Mouse (Mus musculus) midbrain, embryonic 11.5 days (tissue): ENCODE measurements around the gene Pramel6. TPM values are rescaled to one million over a fixed set of nuclear protein-coding genes. Genes with fewer than 3 reads are reported as not detected.
A peak's percentile ranks its signal among the peaks of the same experiment; 100 is the strongest.
"Not testable (repeated sequence)": the region's sequence is repeated elsewhere in the genome, so short reads cannot be mapped to it uniquely, and the experiment has no call there.

Experiments used
- ATAC-seq: fragments of 200-750 bp; cut with Nextera tagmentation; 2 replicates; pipeline ENCODE4 v1.8.0; 2017; ENCODE audit warnings: moderate TSS enrichment, moderate library complexity; ENCODE audit not compliant: low FRiP score
- DNase-seq: peaks from one replicate; pipeline ENCODE4 v3.0.0; 2015; ENCODE audit warnings: low spot score; ENCODE audit errors: missing footprints
- H3K27ac ChIP-seq: fragments of 300-500 bp; sonication (generic); 2 replicates; pipeline ENCODE4 v1.5.1; 2014; ENCODE audit warnings: low read depth, low read length
- H3K27me3 ChIP-seq: fragments of 300-500 bp; sonication (generic); 2 replicates; pipeline ENCODE4 v1.6.1; 2014; ENCODE audit warnings: mild to moderate bottlenecking, low read length, moderate library complexity, mixed read lengths; ENCODE audit not compliant: control insufficient read depth, insufficient read depth
- H3K36me3 ChIP-seq: fragments of 300-500 bp; sonication (generic); 2 replicates; pipeline ENCODE4 v1.6.1; 2014; ENCODE audit warnings: mild to moderate bottlenecking, low read length, moderate library complexity, mixed read lengths; ENCODE audit not compliant: control insufficient read depth, insufficient read depth
- H3K4me1 ChIP-seq: fragments of 300-500 bp; sonication (generic); 2 replicates; pipeline ENCODE4 v1.6.1; 2014; ENCODE audit warnings: low read length; ENCODE audit not compliant: control insufficient read depth, insufficient read depth
- H3K4me2 ChIP-seq: fragments of 300-500 bp; sonication (generic); 2 replicates; pipeline ENCODE4 v1.6.1; 2014; ENCODE audit warnings: mild to moderate bottlenecking, moderate library complexity
- H3K4me3 ChIP-seq: fragments of 300-500 bp; sonication (generic); 2 replicates; pipeline ENCODE4 v1.5.1; 2014; ENCODE audit warnings: low read depth, low read length
- H3K9ac ChIP-seq: fragments of 300-500 bp; sonication (generic); 2 replicates; pipeline ENCODE4 v1.6.1; 2014; ENCODE audit warnings: low read length
- H3K9me3 ChIP-seq: fragments of 300-500 bp; sonication (generic); 2 replicates; pipeline ENCODE4 v1.6.1; 2016; ENCODE audit warnings: low read length; ENCODE audit not compliant: control insufficient read depth
- WGBS: fragments of 180-500 bp; shearing (Covaris S2); extraction: QIAGEN DNeasy Blood & Tissue Kit; methylation state at CpG from one replicate; pipeline ENCODE4 v1.1.7; 2014; 5-methylcytosine and 5-hydroxymethylcytosine counted together
- polyA plus RNA-seq: library from polyadenylated mRNA; unstranded; fragments of >200 nt; fragmentation: Nextera tagmentation; extraction: Ambion mirVana; gene quantifications from 2 replicates; pipeline ENCODE4 v1.2.1, GENCODE M21; 2014

The Pramel6 gene
- polyA plus RNA-seq, 1 experiment from 2014 or later, result not detected

DNA sequence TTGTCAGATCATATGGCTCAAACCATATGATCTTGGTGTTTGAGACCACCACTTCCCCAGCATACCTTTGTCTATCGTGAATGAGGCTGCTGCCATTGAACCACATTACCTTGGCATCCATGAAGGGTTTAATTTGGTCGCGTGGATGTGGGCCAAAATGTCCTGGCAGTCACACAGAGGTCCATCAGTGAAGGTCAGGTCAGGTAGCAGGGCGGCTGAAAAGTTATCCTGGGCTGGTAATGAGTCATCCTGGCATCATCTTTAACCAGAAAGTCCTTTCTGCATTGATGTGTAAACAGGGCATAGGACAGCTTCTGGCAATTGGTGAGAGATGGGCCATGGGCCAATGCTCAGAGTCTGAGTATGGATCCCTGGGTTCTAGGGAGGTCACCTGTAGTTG is 14.3 kb downstream of the Pramel6 start:
- WGBS, result 84% methylated on average over 4 of the region's 4 CpGs
- H3K9me3 ChIP-seq, result no peaks in the 10 kb centered on the region
- no peaks in the 10 kb centered on the region for H3K36me3 ChIP-seq
- no peak overlapping the region for H3K4me3 ChIP-seq
- no peaks in the 10 kb centered on the region for H3K4me1 ChIP-seq
- DNase-seq, result no peak
- no peak overlapping the region for H3K4me2 ChIP-seq
- no peak for ATAC-seq
- no peaks in the 10 kb centered on the region for H3K27me3 ChIP-seq
- H3K27ac ChIP-seq, result no peak overlapping the region
- no peak overlapping the region for H3K9ac ChIP-seq

DNA sequence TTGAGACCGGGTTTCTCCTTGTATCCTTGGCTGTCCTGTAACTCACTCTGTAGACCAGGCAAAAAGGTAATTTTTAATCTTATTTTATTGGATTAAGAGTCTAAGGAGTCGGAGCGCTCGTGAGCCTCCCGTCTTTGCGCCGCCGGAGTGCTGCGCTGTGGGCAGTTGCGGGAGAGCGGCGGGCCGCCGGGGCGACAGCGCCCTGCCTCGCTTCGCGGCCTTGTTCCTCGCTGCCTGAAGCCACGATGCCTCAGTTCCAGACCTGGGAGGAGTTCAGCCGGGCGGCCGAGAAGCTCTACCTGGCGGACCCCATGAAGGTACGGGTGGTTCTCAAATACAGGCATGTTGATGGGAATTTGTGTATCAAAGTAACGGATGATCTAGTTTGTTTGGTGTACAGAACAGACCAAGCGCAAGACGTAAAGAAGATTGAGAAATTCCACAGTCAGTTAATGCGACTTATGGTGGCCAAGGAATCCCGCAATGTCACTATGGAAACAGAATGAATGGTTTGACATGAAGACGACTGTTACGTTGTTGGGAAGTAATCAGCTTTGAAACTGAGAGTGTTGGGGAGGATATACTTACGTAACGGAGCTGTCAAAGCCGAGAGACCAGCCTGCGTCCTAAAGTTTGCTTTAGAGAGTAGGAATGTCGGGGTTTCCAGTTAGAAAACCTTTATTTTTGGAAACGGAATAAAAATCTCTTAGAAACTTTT is 19.7 kb downstream of the Pramel6 start:
- not testable (repeated sequence) for H3K36me3 ChIP-seq, H3K27me3 ChIP-seq, H3K9me3 ChIP-seq, H3K27ac ChIP-seq, H3K4me1 ChIP-seq, H3K9ac ChIP-seq
- Histone ChIP-seq H3K4me2 (peak overlapping the region; percentile 38), H3K4me3 (peak overlapping the region; percentile 11; the same call in 1 of the 2 replicates)
- ATAC-seq (peak; percentile 89), DNase-seq (peak; percentile 89)
- WGBS, result 23% methylated on average over 38 of the region's 39 CpGs

DNA sequence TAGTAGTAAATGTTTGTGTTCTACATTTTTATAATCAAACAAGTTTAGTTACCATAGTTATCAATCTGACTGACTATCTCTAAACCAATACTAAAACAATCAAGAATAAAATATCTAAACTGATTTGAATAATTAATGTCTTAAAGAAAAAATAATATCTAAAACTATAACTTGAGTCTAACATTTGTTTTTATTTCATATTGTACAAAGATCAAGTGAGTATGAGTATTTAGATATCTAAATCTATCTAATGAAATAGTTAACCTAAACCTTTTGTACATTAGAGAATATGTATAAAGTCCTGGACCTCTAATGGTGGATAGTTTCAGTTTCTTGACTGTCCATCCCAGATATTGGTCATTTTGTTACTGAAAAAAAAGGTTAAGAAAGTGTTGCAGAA is 25.1 kb downstream of the Pramel6 start, which contains the start of gene Olfr153:
Gene Olfr153, plus strand, starts transcription at position 301 of the 400 bp plus-strand sequence.
- H3K36me3 ChIP-seq, result no peaks in the 10 kb centered on the region
- no peak within 1 kb of the TSS for H3K4me2 ChIP-seq
- ATAC-seq, result no peak

DNA sequence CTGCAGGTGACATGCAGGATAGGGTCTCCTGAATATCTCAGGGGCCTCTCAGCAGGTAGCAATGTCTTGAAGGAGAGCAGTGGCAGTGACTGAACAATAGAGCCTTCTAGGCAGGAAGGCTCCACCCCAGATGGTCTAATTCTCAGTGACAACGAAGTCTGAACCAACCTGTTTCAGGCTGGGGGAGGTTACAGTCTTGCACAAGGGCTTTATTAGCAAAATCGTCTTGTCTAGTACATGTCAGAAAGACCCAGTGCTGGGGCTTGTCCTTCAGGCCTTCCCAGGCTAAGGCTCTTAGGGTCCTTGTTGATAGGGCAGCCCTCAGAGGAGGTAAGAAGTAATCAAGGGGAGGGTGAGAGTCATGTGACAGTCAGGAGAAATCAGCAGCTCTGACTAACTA is 28.5 kb downstream of the Pramel6 start:
- ATAC-seq (no peak), DNase-seq (no peak)
- Histone ChIP-seq H3K4me2 (no peak overlapping the region), H3K36me3 (no peaks in the 10 kb centered on the region), H3K4me3 (no peak overlapping the region), H3K27ac (no peak overlapping the region), H3K27me3 (no peaks in the 10 kb centered on the region), H3K9ac (no peak overlapping the region), H3K9me3 (no peaks in the 10 kb centered on the region), H3K4me1 (no peaks in the 10 kb centered on the region)
- 56% methylated on average over 2 of the region's 2 CpGs for WGBS

More for the DNA sequence above, 25.1 kb downstream of the Pramel6 start, which contains the start of gene Olfr153:
- Histone ChIP-seq H3K9ac (no peak within 1 kb of the TSS), H3K4me3 (no peak within 1 kb of the TSS), H3K27ac (no peak within 1 kb of the TSS), H3K4me1 (no peaks in the 10 kb centered on the region), H3K27me3 (no peaks in the 10 kb centered on the region), H3K9me3 (no peaks in the 10 kb centered on the region)
- no peak for DNase-seq

DNA sequence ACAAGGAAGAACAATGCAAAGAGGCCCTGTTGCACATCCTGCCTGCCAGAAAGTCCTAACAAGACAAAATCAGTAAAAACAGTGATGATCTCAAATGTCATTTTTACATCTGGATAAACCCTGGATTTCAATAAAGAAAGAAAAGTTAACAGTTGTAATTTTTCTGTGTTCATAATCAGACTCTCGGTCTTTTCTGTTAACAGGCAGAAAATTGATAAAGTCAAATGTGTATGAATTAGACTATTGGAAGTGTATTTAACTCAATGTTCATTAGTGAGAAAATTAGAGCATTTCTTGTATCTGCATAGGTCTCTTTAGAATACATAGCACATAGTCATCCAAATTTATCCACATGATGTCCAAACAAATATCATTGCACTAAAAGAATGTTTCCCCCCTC is 39.1 kb downstream of the Pramel6 start, which contains the start of gene Olfr1128:
Gene Olfr1128, minus strand, starts transcription at position 101 of the 400 bp plus-strand sequence.
- no peaks in the 10 kb centered on the region; the same call in 1 of the 2 replicates for H3K36me3 ChIP-seq
- 96% methylated on average over 1 of the region's 1 CpGs for WGBS
- H3K27ac ChIP-seq, result no peak within 1 kb of the TSS
- DNase-seq (no peak), ATAC-seq (no peak)
- H3K4me3 ChIP-seq, result no peak within 1 kb of the TSS
- H3K4me2 ChIP-seq, result no peak within 1 kb of the TSS
- H3K9ac ChIP-seq, result no peak within 1 kb of the TSS
- no peaks in the 10 kb centered on the region for H3K4me1 ChIP-seq
- H3K9me3 ChIP-seq, result no peaks in the 10 kb centered on the region
- H3K27me3 ChIP-seq, result no peaks in the 10 kb centered on the region

Other genes with a start within 250 kb of the Pramel6 start
- not detected in 2 replicates for gene Olfr1116, start 239.0 kb upstream of the Pramel6 start, polyA plus RNA-seq
- gene Olfr1118, start 199.0 kb upstream of the Pramel6 start, polyA plus RNA-seq, result not detected in 2 replicates
- gene Olfr1120, start 151.8 kb upstream of the Pramel6 start, polyA plus RNA-seq, result not detected in 2 replicates
- gene Olfr1121, start 136.7 kb upstream of the Pramel6 start, polyA plus RNA-seq, result not detected in 2 replicates
- gene Olfr1122, start 120.7 kb upstream of the Pramel6 start, polyA plus RNA-seq, result not detected in 2 replicates
- not detected in 2 replicates for gene Olfr1123, start 89.9 kb upstream of the Pramel6 start, polyA plus RNA-seq
- not detected in 2 replicates for gene Olfr1124, start 76.3 kb upstream of the Pramel6 start, polyA plus RNA-seq
- not detected in 2 replicates for gene Olfr1126, start 52.6 kb upstream of the Pramel6 start, polyA plus RNA-seq
- not detected in 2 replicates for gene Pramel7, start 9.5 kb upstream of the Pramel6 start, polyA plus RNA-seq
- gene Olfr153, start 25.2 kb downstream of the Pramel6 start, polyA plus RNA-seq, result not detected in 2 replicates
- not detected in 2 replicates for gene Olfr1128, start 39.0 kb downstream of the Pramel6 start, polyA plus RNA-seq
- not detected in 2 replicates for gene Olfr1129, start 67.3 kb downstream of the Pramel6 start, polyA plus RNA-seq
- not detected in 2 replicates for gene Olfr1130, start 99.6 kb downstream of the Pramel6 start, polyA plus RNA-seq
- not detected in 2 replicates for gene Olfr1131, start 120.5 kb downstream of the Pramel6 start, polyA plus RNA-seq
- gene Olfr1132, start 131.0 kb downstream of the Pramel6 start, polyA plus RNA-seq, result not detected in 2 replicates
- gene Olfr1133, start 140.8 kb downstream of the Pramel6 start, polyA plus RNA-seq, result not detected in 2 replicates
- not detected in 2 replicates for gene Olfr1134, start 151.9 kb downstream of the Pramel6 start, polyA plus RNA-seq
- gene Olfr1135, start 167.1 kb downstream of the Pramel6 start, polyA plus RNA-seq, result not detected in 2 replicates
- not detected in 2 replicates for gene Olfr1136, start 187.4 kb downstream of the Pramel6 start, polyA plus RNA-seq
- not detected in 2 replicates for gene Olfr1137, start 206.6 kb downstream of the Pramel6 start, polyA plus RNA-seq
- not detected in 2 replicates for gene Olfr1138, start 233.4 kb downstream of the Pramel6 start, polyA plus RNA-seq
- gene Olfr1140, start 237.2 kb downstream of the Pramel6 start, polyA plus RNA-seq, result not detected in 2 replicates
- not detected in 2 replicates for gene Olfr1141, start 247.4 kb downstream of the Pramel6 start, polyA plus RNA-seq